12 mouse cellular contexts compared by ENCODE assay signal in genomic region chr15:91314402-91315318, GRCm38 (mm10).
DNase-seq lines count a peak whose midpoint lies in the region; ATAC-seq and TF ChIP-seq lines count a peak whose summit lies in the region.
"Had no signal": no experiment of that assay in that cellular context is flagged by ENCODE, and none has a peak within 500 bp of the region (broad histone marks: within the 10 kb centered on the region; RNA-seq: fewer than 3 reads in every experiment).

No protein-coding gene starts in this region.

- no peak overlapping the region for H3K9ac ChIP-seq in heart, embryonic 12.5 days
- no peak overlapping the region for H3K9ac ChIP-seq in lung, embryonic 14.5 days
- H3K9ac ChIP-seq: liver, embryonic 12.5 days; midbrain, embryonic 12.5 days had no signal

- H3K27ac ChIP-seq in heart, embryonic 12.5 days (ENCODE audit: poor library complexity, severe bottlenecking), result no peak overlapping the region
- no peak overlapping the region for H3K27ac ChIP-seq in lung, embryonic 14.5 days (ENCODE audit: low read depth)
- H3K27ac ChIP-seq: liver, embryonic 12.5 days; midbrain, embryonic 12.5 days had no signal

- TF ChIP-seq CTCF in lung, embryonic 14.5 days (IDR thresholded peaks at IDR 0.05; ENCODE audit: low read depth), result no peak
- no peak for TF ChIP-seq CTCF in lung, adult 2 months (IDR thresholded peaks at IDR 0.05; ENCODE audit: insufficient read depth, low read length)

- no peaks in the 10 kb centered on the region for H3K36me3 ChIP-seq in heart, embryonic 12.5 days
- H3K36me3 ChIP-seq in lung, embryonic 14.5 days (ENCODE audit: insufficient read depth), result no peaks in the 10 kb centered on the region
- H3K36me3 ChIP-seq: liver, embryonic 12.5 days; midbrain, embryonic 12.5 days had no signal

- no peak overlapping the region for H3K4me3 ChIP-seq in heart, embryonic 12.5 days
- no peak overlapping the region for H3K4me3 ChIP-seq in lung, embryonic 14.5 days (ENCODE audit: low read depth, low read length)
- no peak overlapping the region for H3K4me3 ChIP-seq in lung, adult 2 months (replicated peaks; ENCODE audit: extremely low read depth, low read depth, low read length)
- H3K4me3 ChIP-seq: liver, embryonic 12.5 days; midbrain, embryonic 12.5 days had no signal

- WGBS in heart, embryonic 12.5 days, result 75% methylated on average over 19 of the region's 19 CpGs
- WGBS in lung, embryonic 14.5 days, result 68% methylated on average over 19 of the region's 19 CpGs
- WGBS in lung, adult 2 months, result 77% methylated on average over 19 of the region's 19 CpGs

- H3K4me1 ChIP-seq in heart, embryonic 12.5 days (replicated peaks), result no peaks in the 10 kb centered on the region
- no peaks in the 10 kb centered on the region for H3K4me1 ChIP-seq in lung, embryonic 14.5 days (ENCODE audit: insufficient read depth)
- no peaks in the 10 kb centered on the region; the same call in 1 of the 2 replicates for H3K4me1 ChIP-seq in lung, adult 2 months (ENCODE audit: control insufficient read depth, insufficient read depth, low read length)
- H3K4me1 ChIP-seq: liver, embryonic 12.5 days had no signal

- no peak for ATAC-seq in heart, embryonic 12.5 days (ENCODE audit: insufficient number of reproducible peaks, low FRiP score)
- peak; percentile 24; the same call in 1 of the 2 replicates for ATAC-seq in lung, embryonic 14.5 days (ENCODE audit: insufficient read depth)
- ATAC-seq: liver, embryonic 12.5 days had no signal

- peak; percentile 27 for DNase-seq in heart, adult 8-10 months (ENCODE audit: low spot score)
- peak; percentile 50 for DNase-seq in lung, embryonic 14.5 days
- no peak for DNase-seq in lung, adult 2 months
- DNase-seq in heart, postnatal 4 days, result peak; percentile 10
- DNase-seq in skeletal muscle tissue, adult 2 months (ENCODE audit: low read depth, low spot score), result peak; percentile 26
- no peak for DNase-seq in urinary bladder, postnatal 10 days (ENCODE audit: low spot score)
- no peak for DNase-seq in ovary, adult 18-20 months (ENCODE audit: low spot score)
- DNase-seq: cerebellum, adult 11 months had no signal

- TF ChIP-seq POLR2A in lung, adult 2 months (IDR thresholded peaks at IDR 0.05; ENCODE audit: borderline replicate concordance, extremely low read depth, low read depth, low read length), result no peak

- H3K27me3 ChIP-seq in heart, embryonic 12.5 days (replicated peaks), result no peaks in the 10 kb centered on the region
- H3K27me3 ChIP-seq in lung, embryonic 14.5 days (ENCODE audit: insufficient read depth, low read length), result no peaks in the 10 kb centered on the region
- H3K27me3 ChIP-seq: CH12.LX; liver, embryonic 12.5 days; midbrain, embryonic 12.5 days had no signal

- no peaks in the 10 kb centered on the region for H3K9me3 ChIP-seq in heart, embryonic 12.5 days (replicated peaks)
- H3K9me3 ChIP-seq in lung, embryonic 14.5 days (ENCODE audit: low read depth, low read length), result no peaks in the 10 kb centered on the region
- H3K9me3 ChIP-seq: liver, embryonic 12.5 days; midbrain, embryonic 12.5 days had no signal

- no peak overlapping the region for H3K4me2 ChIP-seq in heart, embryonic 12.5 days
- H3K4me2 ChIP-seq in lung, embryonic 14.5 days, result no peak overlapping the region
- H3K4me2 ChIP-seq: liver, embryonic 12.5 days; midbrain, embryonic 12.5 days had no signal

Comparison
In these comparisons a context has a peak if more than half of its experiments do, and no peak if none do; other contexts are left out.
1. DNase-seq: peak in heart, adult 8-10 months (single experiment), lung, embryonic 14.5 days (single experiment), heart, postnatal 4 days (single experiment) and skeletal muscle tissue, adult 2 months (single experiment); none in lung, adult 2 months (single experiment), urinary bladder, postnatal 10 days (single experiment) and ovary, adult 18-20 months (single experiment).